Comparison of ENCODE assay signal across 27 mouse cellular contexts in genomic region chr14:97944643-97945268, GRCm38 (mm10).
DNase-seq lines count a peak whose midpoint lies in the region; ATAC-seq and TF ChIP-seq lines count a peak whose summit lies in the region.
"Had no signal": no experiment of that assay in that cellular context is flagged by ENCODE, and none has a peak within 500 bp of the region (broad histone marks: within the 10 kb centered on the region; RNA-seq: fewer than 3 reads in every experiment).

No protein-coding gene starts in this region.

- H3K27me3 ChIP-seq in hindbrain, embryonic 12.5 days: no peaks in the 10 kb centered on the region
- no peaks in the 10 kb centered on the region for H3K27me3 ChIP-seq in hindbrain, embryonic 16.5 days (replicated peaks; ENCODE audit: control insufficient read depth, insufficient read depth, low read length)
- no peaks in the 10 kb centered on the region for H3K27me3 ChIP-seq in neural tube, embryonic 12.5 days (replicated peaks)
- no peaks in the 10 kb centered on the region for H3K27me3 ChIP-seq in neural tube, embryonic 15.5 days (replicated peaks)
- no peaks in the 10 kb centered on the region for H3K27me3 ChIP-seq in forebrain, postnatal 0 days (ENCODE audit: insufficient read depth, low read length)
- H3K27me3 ChIP-seq: embryonic facial prominence, embryonic 15.5 days; heart, embryonic 13.5 days; kidney, embryonic 15.5 days; limb, embryonic 12.5 days; liver, embryonic 15.5 days; stomach, embryonic 15.5 days had no signal

- no peak overlapping the region for H3K4me3 ChIP-seq in hindbrain, embryonic 12.5 days
- H3K4me3 ChIP-seq in hindbrain, embryonic 16.5 days (ENCODE audit: low read length): no peak overlapping the region
- no peak overlapping the region for H3K4me3 ChIP-seq in neural tube, embryonic 12.5 days
- no peak overlapping the region for H3K4me3 ChIP-seq in neural tube, embryonic 15.5 days (replicated peaks)
- no peak overlapping the region for H3K4me3 ChIP-seq in forebrain, postnatal 0 days (ENCODE audit: low read depth, low read length)
- H3K4me3 ChIP-seq: embryonic facial prominence, embryonic 10.5 days; embryonic facial prominence, embryonic 15.5 days; gastrocnemius, adult 2 months; heart, embryonic 13.5 days; kidney, embryonic 15.5 days; limb, embryonic 12.5 days; liver, embryonic 15.5 days; stomach, embryonic 15.5 days had no signal

- H3K4me2 ChIP-seq in hindbrain, embryonic 12.5 days (replicated peaks): no peak overlapping the region
- H3K4me2 ChIP-seq in hindbrain, embryonic 16.5 days (ENCODE audit: low read length): no peak overlapping the region
- H3K4me2 ChIP-seq in neural tube, embryonic 12.5 days (replicated peaks): no peak overlapping the region
- no peak overlapping the region for H3K4me2 ChIP-seq in neural tube, embryonic 15.5 days
- no peak overlapping the region for H3K4me2 ChIP-seq in forebrain, postnatal 0 days (ENCODE audit: low read depth)
- H3K4me2 ChIP-seq: embryonic facial prominence, embryonic 15.5 days; heart, embryonic 13.5 days; kidney, embryonic 15.5 days; limb, embryonic 12.5 days; liver, embryonic 15.5 days; lung, embryonic 14.5 days; stomach, embryonic 15.5 days had no signal

- DNase-seq in forebrain, postnatal 0 days: peak; percentile 16
- DNase-seq in Muller cell, postnatal 12 days (ENCODE audit: inconsistent ontology term): no peak
- no peak for DNase-seq in adrenal gland, adult 2 months
- no peak for DNase-seq in urinary bladder, postnatal 10 days (ENCODE audit: low spot score)
- DNase-seq: adrenal gland, postnatal 25 days; cerebellum, adult 18-20 months; cerebellum, postnatal 14 days; gastrocnemius, adult 2 months; heart, postnatal 10 days; kidney, adult 18-20 months; kidney, postnatal 25 days; lung, embryonic 14.5 days; lung, postnatal 14 days; retina, postnatal 1 day; right cerebral cortex, postnatal 14 days; thymus, postnatal 14 days had no signal

- no peak overlapping the region for H3K9ac ChIP-seq in hindbrain, embryonic 12.5 days
- no peak overlapping the region for H3K9ac ChIP-seq in hindbrain, embryonic 16.5 days (ENCODE audit: low read depth, low read length)
- H3K9ac ChIP-seq in neural tube, embryonic 12.5 days: no peak overlapping the region
- H3K9ac ChIP-seq in neural tube, embryonic 15.5 days (replicated peaks): no peak overlapping the region
- no peak overlapping the region for H3K9ac ChIP-seq in forebrain, postnatal 0 days
- H3K9ac ChIP-seq: embryonic facial prominence, embryonic 15.5 days; heart, embryonic 13.5 days; kidney, embryonic 15.5 days; limb, embryonic 12.5 days; liver, embryonic 15.5 days; lung, embryonic 14.5 days; stomach, embryonic 15.5 days had no signal

- no peak overlapping the region for H3K27ac ChIP-seq in hindbrain, embryonic 12.5 days
- no peak overlapping the region for H3K27ac ChIP-seq in hindbrain, embryonic 16.5 days (ENCODE audit: low read depth, low read length)
- H3K27ac ChIP-seq in neural tube, embryonic 12.5 days: no peak overlapping the region
- H3K27ac ChIP-seq in neural tube, embryonic 15.5 days (replicated peaks): no peak overlapping the region
- no peak overlapping the region for H3K27ac ChIP-seq in forebrain, postnatal 0 days (ENCODE audit: low read depth, low read length)
- H3K27ac ChIP-seq: embryonic facial prominence, embryonic 10.5 days; embryonic facial prominence, embryonic 15.5 days; gastrocnemius, adult 2 months; heart, embryonic 13.5 days; kidney, embryonic 15.5 days; limb, embryonic 12.5 days; liver, embryonic 15.5 days; stomach, embryonic 15.5 days had no signal

- peak; percentile 62 for ATAC-seq in hindbrain, embryonic 12.5 days (ENCODE audit: low FRiP score)
- ATAC-seq in hindbrain, embryonic 16.5 days: no peak
- ATAC-seq in neural tube, embryonic 12.5 days (ENCODE audit: low FRiP score, low read depth): peak; percentile 65
- ATAC-seq in neural tube, embryonic 15.5 days (ENCODE audit: low FRiP score): no peak
- no peak for ATAC-seq in forebrain, postnatal 0 days

- no peaks in the 10 kb centered on the region for H3K36me3 ChIP-seq in hindbrain, embryonic 12.5 days
- no peaks in the 10 kb centered on the region for H3K36me3 ChIP-seq in hindbrain, embryonic 16.5 days (ENCODE audit: control insufficient read depth, insufficient read depth, low read length)
- no peaks in the 10 kb centered on the region for H3K36me3 ChIP-seq in neural tube, embryonic 12.5 days
- H3K36me3 ChIP-seq in neural tube, embryonic 15.5 days: no peaks in the 10 kb centered on the region
- H3K36me3 ChIP-seq in forebrain, postnatal 0 days (ENCODE audit: insufficient read depth): no peaks in the 10 kb centered on the region
- H3K36me3 ChIP-seq: embryonic facial prominence, embryonic 10.5 days; embryonic facial prominence, embryonic 15.5 days; heart, embryonic 13.5 days; kidney, embryonic 15.5 days; limb, embryonic 12.5 days; liver, embryonic 15.5 days; stomach, embryonic 15.5 days had no signal

- 0 out of 2 replicates have a peak, but pooled peaks cover 3% of the 10 kb centered on the region for H3K4me1 ChIP-seq in hindbrain, embryonic 12.5 days
- no peaks in the 10 kb centered on the region for H3K4me1 ChIP-seq in hindbrain, embryonic 16.5 days (ENCODE audit: control insufficient read depth, insufficient read depth, low read depth, low read length)
- peaks cover 2% of the 10 kb centered on the region; the same call in 1 of the 2 replicates for H3K4me1 ChIP-seq in neural tube, embryonic 12.5 days
- H3K4me1 ChIP-seq in neural tube, embryonic 15.5 days: no peaks in the 10 kb centered on the region
- no peaks in the 10 kb centered on the region for H3K4me1 ChIP-seq in forebrain, postnatal 0 days (ENCODE audit: insufficient read depth)
- H3K4me1 ChIP-seq: embryonic facial prominence, embryonic 10.5 days; embryonic facial prominence, embryonic 15.5 days; heart, embryonic 13.5 days; kidney, embryonic 15.5 days; liver, embryonic 15.5 days; stomach, embryonic 15.5 days had no signal

- no peaks in the 10 kb centered on the region for H3K9me3 ChIP-seq in hindbrain, embryonic 12.5 days (replicated peaks)
- no peaks in the 10 kb centered on the region for H3K9me3 ChIP-seq in hindbrain, embryonic 16.5 days (ENCODE audit: control insufficient read depth, low read length)
- no peaks in the 10 kb centered on the region for H3K9me3 ChIP-seq in neural tube, embryonic 12.5 days
- no peaks in the 10 kb centered on the region for H3K9me3 ChIP-seq in neural tube, embryonic 15.5 days (replicated peaks)
- H3K9me3 ChIP-seq in forebrain, postnatal 0 days (ENCODE audit: low read length): no peaks in the 10 kb centered on the region
- H3K9me3 ChIP-seq: embryonic facial prominence, embryonic 10.5 days; embryonic facial prominence, embryonic 15.5 days; heart, embryonic 13.5 days; kidney, embryonic 15.5 days; limb, embryonic 12.5 days; liver, embryonic 15.5 days; stomach, embryonic 15.5 days had no signal

- TF ChIP-seq CTCF in forebrain, postnatal 0 days (IDR thresholded peaks at IDR 0.05; ENCODE audit: low read depth): no peak

- WGBS in hindbrain, embryonic 12.5 days: 43% methylated on average over 9 of the region's 9 CpGs
- 30% methylated on average over 9 of the region's 9 CpGs for WGBS in hindbrain, embryonic 16.5 days
- WGBS in neural tube, embryonic 12.5 days: 31% methylated on average over 9 of the region's 9 CpGs
- 30% methylated on average over 9 of the region's 9 CpGs for WGBS in neural tube, embryonic 15.5 days
- WGBS in forebrain, postnatal 0 days: 26% methylated on average over 9 of the region's 9 CpGs

Comparison
In these comparisons a context has a peak if more than half of its experiments do, and no peak if none do; other contexts are left out.
1. ATAC-seq: peak in hindbrain, embryonic 12.5 days (single experiment) and neural tube, embryonic 12.5 days (single experiment); none in hindbrain, embryonic 16.5 days (single experiment), neural tube, embryonic 15.5 days (single experiment) and forebrain, postnatal 0 days (single experiment).